In the genomic region with DNA sequence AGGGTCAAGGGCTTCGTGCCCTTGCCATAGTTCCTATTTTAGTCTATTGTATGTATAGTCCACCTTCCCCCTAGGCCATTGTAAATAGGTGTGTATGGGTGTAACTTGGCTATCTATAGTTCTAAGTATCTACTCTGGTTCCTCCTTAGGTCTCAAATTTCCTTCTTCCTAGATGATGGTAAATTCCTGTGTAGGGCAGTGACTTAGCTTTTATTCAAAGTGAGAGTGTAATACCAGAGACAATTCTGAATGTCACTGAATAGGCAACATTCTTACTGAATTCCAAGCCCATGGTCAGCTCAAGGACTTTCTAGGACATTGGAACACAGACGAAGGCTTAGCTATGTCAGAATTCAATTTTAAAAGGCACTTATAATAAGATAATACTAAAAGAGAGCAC, we compare ENCODE assay signal across 5 mouse cellular contexts.
DNase-seq lines count a peak whose midpoint lies in the region; ATAC-seq and TF ChIP-seq lines count a peak whose summit lies in the region.
"Not testable (repeated sequence)": the region's sequence is repeated elsewhere in the genome, so short reads cannot be mapped to it uniquely, and the experiment has no call there.

No protein-coding gene starts in this region.

- peak overlapping the region; percentile 89; the same call in 1 of the 2 replicates for H3K27ac ChIP-seq in ES-E14 (ENCODE audit: insufficient read depth, low read depth, low read length, poor library complexity, severe bottlenecking)
- not testable (repeated sequence) for H3K27ac ChIP-seq in midbrain, embryonic 11.5 days (ENCODE audit: low read depth, low read length)

- H3K4me3 ChIP-seq in ES-E14 (ENCODE audit: insufficient read depth in 1 of 2, low read depth in 1 of 2, low read length in 2 of 2, poor library complexity in 1 of 2, severe bottlenecking in 1 of 2); midbrain, embryonic 11.5 days (ENCODE audit: low read depth, low read length): not testable (repeated sequence)

- not testable (repeated sequence) for H3K36me3 ChIP-seq in ES-E14 (ENCODE audit: control insufficient read depth, insufficient read depth, low read length, poor library complexity, severe bottlenecking); midbrain, embryonic 11.5 days (ENCODE audit: control insufficient read depth, insufficient read depth, low read length)

- not testable (repeated sequence) for H3K9ac ChIP-seq in ES-E14 (ENCODE audit: insufficient read depth, low read depth, low read length, poor library complexity, severe bottlenecking); midbrain, embryonic 11.5 days (ENCODE audit: low read length)

- DNase-seq in ES-CJ7 (ENCODE audit: low read depth, low spot score): peak; percentile 62
- DNase-seq in ES-E14 (ENCODE audit: low read depth, low spot score): not testable (repeated sequence)
- peak; percentile 79 for DNase-seq in R1 (ENCODE audit: low read depth, low spot score)
- DNase-seq in ZHBTc4 (ENCODE audit: low read depth, low spot score): peak; percentile 76
- DNase-seq in midbrain, embryonic 11.5 days (ENCODE audit: low spot score, missing footprints): peak; percentile 10

- not testable (repeated sequence) for H3K27me3 ChIP-seq in midbrain, embryonic 11.5 days (ENCODE audit: control insufficient read depth, insufficient read depth, low read length)

- 83% methylated on average over 2 of the region's 2 CpGs for WGBS in midbrain, embryonic 11.5 days

- H3K4me2 ChIP-seq in midbrain, embryonic 11.5 days: not testable (repeated sequence)

- not testable (repeated sequence) for ATAC-seq in midbrain, embryonic 11.5 days (ENCODE audit: low FRiP score)

- not testable (repeated sequence) for H3K9me3 ChIP-seq in ES-E14 (ENCODE audit: control insufficient read depth, insufficient read depth, low read depth, low read length); midbrain, embryonic 11.5 days (ENCODE audit: control insufficient read depth, low read length)

- H3K4me1 ChIP-seq in ES-E14 (ENCODE audit: control insufficient read depth in 2 of 2, insufficient read depth in 2 of 2, low read length in 2 of 2, poor library complexity in 1 of 2): peaks cover 6 to 11% of the 10 kb centered on the region in 2 experiments
- not testable (repeated sequence) for H3K4me1 ChIP-seq in midbrain, embryonic 11.5 days (ENCODE audit: control insufficient read depth, insufficient read depth, low read length)

- in situ Hi-C loops in ES-E14 (cut with MboI; ENCODE audit: low sequenced_read_pairs in 2 of 2, unreplicated experiment in 2 of 2): not testable (repeated sequence)

TF ChIP-seq in ES-E14, 5 proteins besides CTCF, POLR2A, EP300 and RAD21:
- TF ChIP-seq MAFK (IDR thresholded peaks at IDR 0.05; ENCODE audit: insufficient read depth, low read depth, low read length): peak; percentile 57; the same call in 1 of the 2 replicates
TF ChIP-seq in ES-E14: peak in this region for 1; not testable (repeated sequence) for 4.
